Mouse (Mus musculus) midbrain, embryonic 13.5 days (tissue): ENCODE measurements around the gene Bdkrb1. TPM values are rescaled to one million over a fixed set of nuclear protein-coding genes. Genes with fewer than 3 reads are reported as not detected.

ENCODE experiments used
- ATAC-seq: fragments of 200-750 bp; cut with Nextera tagmentation; 2 replicates; pipeline ENCODE4 v1.8.0; 2017; ENCODE audit warnings: mild to moderate bottlenecking, moderate TSS enrichment, moderate library complexity
- H3K27ac ChIP-seq: fragments of 300-500 bp; sonication (generic); 2 replicates; pipeline ENCODE4 v1.5.1; 2015; ENCODE audit warnings: inconsistent platforms, mild to moderate bottlenecking, moderate library complexity
- H3K27me3 ChIP-seq: fragments of 300-500 bp; sonication (generic); 2 replicates; pipeline ENCODE4 v1.6.1; 2015; ENCODE audit warnings: mild to moderate bottlenecking, inconsistent platforms
- H3K36me3 ChIP-seq: fragments of 300-500 bp; sonication (generic); 2 replicates; pipeline ENCODE4 v1.6.1; 2015; ENCODE audit warnings: mild to moderate bottlenecking, inconsistent platforms
- H3K4me1 ChIP-seq: fragments of 300-500 bp; sonication (generic); replicated peaks from 2 replicates; pipeline ENCODE4 v1.6.1; 2015; ENCODE audit warnings: inconsistent platforms
- H3K4me2 ChIP-seq: fragments of 300-500 bp; sonication (generic); replicated peaks from 2 replicates; pipeline ENCODE4 v1.6.1; 2015; ENCODE audit warnings: moderate library complexity, mild to moderate bottlenecking, inconsistent platforms
- H3K4me3 ChIP-seq: fragments of 300-500 bp; sonication (generic); replicated peaks from 2 replicates; pipeline ENCODE4 v1.5.1; 2015; ENCODE audit warnings: mild to moderate bottlenecking, inconsistent platforms
- H3K9ac ChIP-seq: fragments of 300-500 bp; sonication (generic); replicated peaks from 2 replicates; pipeline ENCODE4 v1.6.1; 2015; ENCODE audit warnings: mild to moderate bottlenecking, inconsistent platforms
- H3K9me3 ChIP-seq: fragments of 300-500 bp; sonication (generic); 2 replicates; pipeline ENCODE4 v1.6.1; 2016; ENCODE audit warnings: mild to moderate bottlenecking, inconsistent platforms
- WGBS: fragments of 180-500 bp; shearing (Covaris S2); methylation state at CpG from one replicate; pipeline ENCODE4 v1.1.7; 2015; 5-methylcytosine and 5-hydroxymethylcytosine counted together
- polyA plus RNA-seq: library from polyadenylated mRNA; unstranded; fragments of >200 nt; fragmentation: Nextera tagmentation; extraction: Ambion mirVana; gene quantifications from 2 replicates; pipeline ENCODE4 v1.2.1, GENCODE M21; 2015

The Bdkrb1 gene
- polyA plus RNA-seq, 1 experiment from 2014 or later = 0.12 TPM

DNA sequence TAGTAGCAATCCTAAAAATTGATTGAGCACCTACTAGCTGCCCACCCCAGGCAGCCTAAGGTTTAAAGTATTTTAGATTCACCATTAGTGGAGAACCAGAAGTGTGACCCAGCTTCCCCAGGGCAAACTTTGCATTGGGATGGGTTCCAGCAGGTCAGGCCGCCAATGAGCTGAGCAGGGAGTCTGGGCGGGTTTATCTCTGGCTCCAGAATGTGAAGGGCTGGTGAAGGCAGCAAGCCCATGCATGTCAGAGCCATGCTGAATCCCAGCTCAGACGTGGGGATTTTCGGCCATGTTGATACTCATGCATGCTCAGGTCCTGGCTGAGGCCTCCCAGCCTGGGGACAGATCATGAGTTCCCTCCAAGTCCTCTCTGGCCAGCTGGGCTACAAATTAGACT lies 28.5 kb upstream of the Bdkrb1 start:
- H3K4me2 ChIP-seq = no peak overlapping the region
- WGBS = 91% methylated on average over 4 of the region's 4 CpGs
- no peaks in the 10 kb centered on the region for H3K36me3 ChIP-seq
- ATAC-seq = no peak
- H3K4me3 ChIP-seq = no peak overlapping the region
- no peaks in the 10 kb centered on the region for H3K27me3 ChIP-seq
- no peak overlapping the region for H3K9ac ChIP-seq
- H3K9me3 ChIP-seq = no peaks in the 10 kb centered on the region
- H3K27ac ChIP-seq = no peak overlapping the region
- H3K4me1 ChIP-seq = no peaks in the 10 kb centered on the region

DNA sequence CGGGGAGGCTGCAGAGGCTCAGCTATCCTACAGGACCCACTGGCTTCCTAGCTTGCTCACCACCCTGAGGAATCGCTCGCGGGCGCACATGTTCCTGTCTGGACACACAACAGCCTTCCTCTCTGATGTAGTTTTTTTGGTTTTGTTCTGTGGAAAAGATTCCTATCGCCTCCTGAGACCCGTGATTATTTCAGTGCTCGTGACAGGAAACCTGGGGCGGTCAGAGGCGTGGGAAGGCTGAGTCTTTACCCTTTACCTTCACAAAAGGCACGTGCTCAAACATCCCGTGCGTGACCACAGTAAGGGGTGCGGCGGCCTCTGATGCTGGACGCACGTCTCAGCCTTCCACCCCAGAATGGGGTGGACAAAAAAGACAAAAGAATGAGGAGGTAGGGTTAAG lies 22.4 kb upstream of the Bdkrb1 start:
- 0 out of 2 replicates have a peak, but pooled peaks cover 6% of the 10 kb centered on the region for H3K4me1 ChIP-seq
- no peak for ATAC-seq
- WGBS = 82% methylated on average over 17 of the region's 17 CpGs
- no peak overlapping the region for H3K4me3 ChIP-seq
- no peaks in the 10 kb centered on the region for H3K9me3 ChIP-seq
- no peak overlapping the region for H3K4me2 ChIP-seq
- H3K27me3 ChIP-seq = no peaks in the 10 kb centered on the region
- no peak overlapping the region for H3K9ac ChIP-seq
- H3K36me3 ChIP-seq = no peaks in the 10 kb centered on the region
- H3K27ac ChIP-seq = no peak overlapping the region

DNA sequence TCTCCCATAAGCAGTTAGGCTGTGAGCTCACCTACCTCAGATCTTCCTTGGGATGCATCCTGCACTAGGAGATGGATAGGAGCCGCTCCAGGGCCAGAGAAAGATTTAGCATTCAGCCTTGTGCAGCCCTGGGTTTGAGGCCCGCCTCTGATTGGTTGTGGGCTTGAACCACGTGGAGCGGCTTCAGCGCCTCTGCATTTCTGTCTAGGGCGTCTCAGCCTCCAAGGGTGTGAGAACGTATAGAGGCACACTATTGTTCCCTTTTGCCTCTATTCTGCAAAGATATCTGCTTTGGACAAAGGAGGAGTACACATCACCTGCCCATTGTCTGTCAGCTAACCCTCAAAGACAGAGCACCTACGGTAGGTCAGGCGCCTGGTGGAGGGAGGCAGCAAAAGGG lies 20.4 kb upstream of the Bdkrb1 start:
- no peaks in the 10 kb centered on the region for H3K27me3 ChIP-seq
- H3K27ac ChIP-seq = no peak overlapping the region
- 50% methylated on average over 9 of the region's 9 CpGs for WGBS
- no peak overlapping the region for H3K4me2 ChIP-seq
- no peaks in the 10 kb centered on the region for H3K9me3 ChIP-seq
- H3K36me3 ChIP-seq = no peaks in the 10 kb centered on the region
- 0 out of 2 replicates have a peak, but pooled peaks cover 6% of the 10 kb centered on the region for H3K4me1 ChIP-seq
- H3K4me3 ChIP-seq = no peak overlapping the region
- no peak for ATAC-seq
- H3K9ac ChIP-seq = no peak overlapping the region

DNA sequence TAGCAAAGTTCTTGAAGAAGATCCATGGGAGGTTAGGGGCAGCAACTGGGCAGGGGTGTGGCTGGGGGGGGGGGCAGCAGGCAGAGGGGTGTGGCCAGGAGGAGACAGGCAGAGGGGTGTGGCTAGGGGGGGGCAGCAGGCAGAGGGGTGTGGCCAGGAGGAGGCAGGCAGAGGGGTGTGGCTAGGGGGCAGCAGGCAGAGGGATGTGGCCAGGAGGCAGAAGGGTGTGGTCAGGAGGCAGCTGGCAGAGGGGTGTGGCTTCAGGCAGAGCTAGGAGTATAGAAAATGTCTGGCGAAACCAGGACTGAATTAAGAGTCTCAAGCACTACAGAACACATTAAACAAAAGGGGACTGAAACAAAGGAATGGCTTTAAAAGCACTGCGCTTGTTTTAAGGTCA lies 19.4 kb upstream of the Bdkrb1 start:
- H3K27ac ChIP-seq = no peak overlapping the region
- no peaks in the 10 kb centered on the region for H3K9me3 ChIP-seq
- no peaks in the 10 kb centered on the region for H3K27me3 ChIP-seq
- WGBS = 12% methylated on average over 2 of the region's 2 CpGs
- no peak overlapping the region for H3K4me2 ChIP-seq
- H3K4me1 ChIP-seq = 0 out of 2 replicates have a peak, but pooled peaks cover 6% of the 10 kb centered on the region
- no peaks in the 10 kb centered on the region for H3K36me3 ChIP-seq
- ATAC-seq = no peak
- no peak overlapping the region for H3K9ac ChIP-seq
- H3K4me3 ChIP-seq = no peak overlapping the region

DNA sequence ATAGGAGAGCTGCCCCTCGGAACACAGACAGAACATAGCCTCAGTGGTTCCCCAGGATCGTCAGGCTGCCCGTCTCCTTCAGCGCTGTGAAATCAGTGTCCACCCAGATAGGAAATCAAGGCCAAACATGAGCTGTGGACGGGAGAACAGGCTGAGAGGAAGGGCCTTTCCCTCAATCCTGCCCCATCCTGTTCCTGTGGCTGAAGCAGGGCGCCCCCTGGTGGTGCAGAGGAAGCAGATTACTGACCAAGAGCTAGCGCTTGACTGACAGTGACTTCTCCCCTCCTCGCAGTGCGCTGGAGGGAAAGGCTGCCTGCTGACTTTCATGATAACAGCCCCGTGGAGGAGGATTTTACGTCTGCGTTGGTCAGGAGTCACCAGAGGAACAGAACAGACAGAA lies 18.0 kb upstream of the Bdkrb1 start:
- Histone ChIP-seq H3K4me2 (no peak overlapping the region), H3K36me3 (no peaks in the 10 kb centered on the region), H3K27me3 (no peaks in the 10 kb centered on the region), H3K9me3 (no peaks in the 10 kb centered on the region), H3K4me1 (0 out of 2 replicates have a peak, but pooled peaks cover 6% of the 10 kb centered on the region), H3K9ac (no peak overlapping the region), H3K27ac (no peak overlapping the region), H3K4me3 (no peak overlapping the region)
- peak; percentile 77 for ATAC-seq
- WGBS = 18% methylated on average over 12 of the region's 12 CpGs

DNA sequence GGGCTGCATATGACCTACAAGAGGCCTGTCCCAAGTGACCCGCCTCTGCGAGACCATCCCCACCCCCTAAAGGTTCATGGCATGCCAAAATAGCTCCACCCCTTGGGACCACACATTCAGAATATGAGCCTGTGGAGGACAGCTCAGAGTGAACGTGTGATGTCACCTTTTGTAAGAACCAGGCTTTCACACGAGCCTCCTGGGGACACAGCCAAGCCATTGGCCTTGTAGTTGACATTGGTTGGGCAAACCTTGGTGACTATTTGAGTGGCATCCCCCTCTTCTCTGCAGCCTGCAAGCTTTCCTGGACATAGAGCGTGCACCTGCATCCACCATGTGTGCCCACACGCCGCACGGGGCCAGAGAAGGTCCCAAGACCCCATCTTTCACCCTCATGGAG lies 15.4 kb upstream of the Bdkrb1 start:
- WGBS = 85% methylated on average over 8 of the region's 8 CpGs
- no peak overlapping the region for H3K4me2 ChIP-seq
- no peaks in the 10 kb centered on the region for H3K9me3 ChIP-seq
- H3K27me3 ChIP-seq = no peaks in the 10 kb centered on the region
- no peak overlapping the region for H3K4me3 ChIP-seq
- H3K27ac ChIP-seq = no peak overlapping the region
- no peaks in the 10 kb centered on the region for H3K36me3 ChIP-seq
- ATAC-seq = no peak
- 0 out of 2 replicates have a peak, but pooled peaks cover 6% of the 10 kb centered on the region for H3K4me1 ChIP-seq
- H3K9ac ChIP-seq = no peak overlapping the region

DNA sequence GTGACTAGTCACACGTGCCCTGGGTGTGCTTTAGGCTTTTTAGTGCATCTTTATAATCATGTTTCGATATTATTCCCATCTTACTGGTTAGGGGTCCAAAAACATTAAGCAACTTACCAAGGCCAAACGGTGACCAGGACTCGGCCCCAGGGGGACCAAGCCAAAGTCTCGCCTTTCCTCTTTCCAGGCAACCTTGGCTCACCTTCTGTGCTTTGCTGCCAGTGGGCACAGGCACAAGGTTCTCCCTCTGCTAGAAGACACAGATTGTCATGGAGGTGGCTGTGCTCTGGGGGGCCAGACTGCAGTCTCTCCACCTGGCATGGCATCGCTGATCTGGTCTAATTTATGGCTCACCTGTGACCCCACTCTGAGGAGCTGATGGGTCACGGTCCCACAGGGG lies 12.1 kb upstream of the Bdkrb1 start:
- no peaks in the 10 kb centered on the region for H3K4me1 ChIP-seq
- no peaks in the 10 kb centered on the region for H3K9me3 ChIP-seq
- no peak overlapping the region for H3K9ac ChIP-seq
- ATAC-seq = no peak
- WGBS = 86% methylated on average over 7 of the region's 7 CpGs
- H3K27ac ChIP-seq = no peak overlapping the region
- no peak overlapping the region for H3K4me3 ChIP-seq
- no peaks in the 10 kb centered on the region for H3K36me3 ChIP-seq
- H3K4me2 ChIP-seq = no peak overlapping the region
- H3K27me3 ChIP-seq = no peaks in the 10 kb centered on the region

DNA sequence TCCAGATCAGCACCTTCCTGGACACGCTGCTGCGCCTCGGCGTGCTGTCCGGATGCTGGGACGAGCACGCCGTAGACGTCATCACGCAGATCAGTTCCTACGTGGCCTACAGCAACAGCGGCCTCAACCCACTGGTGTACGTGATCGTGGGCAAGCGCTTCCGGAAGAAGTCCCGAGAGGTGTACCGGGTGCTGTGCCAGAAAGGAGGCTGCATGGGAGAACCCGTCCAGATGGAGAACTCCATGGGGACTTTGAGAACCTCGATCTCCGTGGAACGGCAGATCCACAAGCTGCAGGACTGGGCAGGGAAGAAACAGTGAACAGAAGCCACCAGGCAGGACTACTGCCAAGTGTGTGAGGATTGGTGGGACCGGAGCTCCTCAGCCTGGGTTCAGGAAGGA lies 10.5 kb upstream of the Bdkrb1 start:
- Histone ChIP-seq H3K4me3 (no peak overlapping the region), H3K4me1 (no peaks in the 10 kb centered on the region), H3K27me3 (no peaks in the 10 kb centered on the region), H3K4me2 (no peak overlapping the region), H3K9ac (no peak overlapping the region), H3K36me3 (no peaks in the 10 kb centered on the region), H3K27ac (no peak overlapping the region), H3K9me3 (no peaks in the 10 kb centered on the region)
- ATAC-seq = no peak
- 97% methylated on average over 23 of the region's 23 CpGs for WGBS

DNA sequence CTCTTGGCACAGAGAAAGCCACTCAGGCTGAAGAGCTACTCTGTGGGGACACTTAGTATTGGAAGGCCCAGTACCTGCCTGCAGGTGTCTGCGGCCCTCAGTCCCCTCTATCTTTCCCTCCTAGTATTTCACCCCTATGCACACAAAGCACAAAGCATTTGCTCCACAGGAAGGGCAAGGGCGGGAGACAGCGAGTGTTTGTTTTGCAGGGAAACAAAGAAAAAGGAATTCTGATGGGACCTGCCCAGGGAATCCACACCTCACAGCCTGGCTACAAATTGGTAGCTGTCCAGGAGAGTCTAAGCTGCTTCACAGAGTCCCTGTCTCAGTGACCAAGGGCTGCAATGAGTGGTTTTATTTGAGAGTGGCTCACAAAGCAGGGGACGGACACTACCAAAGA lies 9.4 kb upstream of the Bdkrb1 start:
- Histone ChIP-seq H3K9me3 (no peaks in the 10 kb centered on the region), H3K4me3 (no peak overlapping the region), H3K9ac (no peak overlapping the region), H3K27ac (no peak overlapping the region), H3K4me1 (no peaks in the 10 kb centered on the region), H3K27me3 (no peaks in the 10 kb centered on the region), H3K36me3 (no peaks in the 10 kb centered on the region), H3K4me2 (no peak overlapping the region)
- no peak for ATAC-seq
- 52% methylated on average over 4 of the region's 4 CpGs for WGBS

DNA sequence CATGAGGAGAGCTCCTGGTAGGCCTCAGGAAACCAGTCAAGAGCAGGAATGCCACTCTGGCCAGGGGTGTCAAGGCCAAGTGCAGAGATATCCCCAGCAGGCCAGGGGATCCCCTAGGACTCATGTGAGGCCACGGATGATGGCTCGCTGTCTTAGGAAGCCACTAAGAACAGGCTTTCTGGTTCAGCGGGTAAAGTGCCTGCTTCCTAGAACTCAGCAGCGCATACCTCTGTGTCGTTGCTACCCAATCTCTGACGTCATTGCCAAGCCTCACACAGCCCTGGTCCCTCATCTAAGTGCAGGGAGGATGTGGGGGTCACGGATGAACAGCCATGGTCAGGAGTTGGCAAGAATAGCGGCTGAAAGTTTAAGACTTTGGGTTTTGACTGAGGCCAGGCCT lies 5.8 kb upstream of the Bdkrb1 start:
- peaks cover 16% of the 10 kb centered on the region; the same call in 1 of the 2 replicates for H3K4me1 ChIP-seq
- H3K9ac ChIP-seq = no peak overlapping the region
- WGBS = 83% methylated on average over 8 of the region's 8 CpGs
- no peak overlapping the region for H3K27ac ChIP-seq
- H3K36me3 ChIP-seq = no peaks in the 10 kb centered on the region
- H3K27me3 ChIP-seq = no peaks in the 10 kb centered on the region
- no peaks in the 10 kb centered on the region for H3K9me3 ChIP-seq
- H3K4me3 ChIP-seq = no peak overlapping the region
- ATAC-seq = no peak
- no peak overlapping the region for H3K4me2 ChIP-seq

DNA sequence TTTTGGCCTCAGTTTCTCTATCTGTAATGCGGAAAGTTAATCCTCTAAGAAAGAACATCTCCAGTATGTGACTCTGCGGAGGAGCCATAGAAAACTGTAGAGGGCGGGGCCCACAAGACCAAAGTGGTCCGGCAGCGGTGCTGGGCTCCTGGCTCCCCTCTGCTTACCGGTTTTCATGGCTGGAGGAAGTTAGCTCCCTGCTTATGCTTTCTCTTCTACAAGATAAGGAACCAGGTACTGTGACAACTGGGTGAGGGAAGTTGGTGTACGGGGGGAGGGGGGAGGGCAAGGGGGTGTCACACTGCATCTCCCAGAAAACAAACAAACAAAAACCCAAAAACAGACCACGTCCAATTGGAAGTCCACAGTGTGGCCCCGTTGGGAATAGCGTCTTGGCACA lies 4.4 kb upstream of the Bdkrb1 start:
- peaks cover 16% of the 10 kb centered on the region; the same call in 1 of the 2 replicates for H3K4me1 ChIP-seq
- H3K9me3 ChIP-seq = no peaks in the 10 kb centered on the region
- no peaks in the 10 kb centered on the region for H3K36me3 ChIP-seq
- WGBS = 80% methylated on average over 10 of the region's 10 CpGs
- no peak overlapping the region for H3K27ac ChIP-seq
- no peak overlapping the region for H3K4me3 ChIP-seq
- no peak for ATAC-seq
- no peak overlapping the region for H3K4me2 ChIP-seq
- no peaks in the 10 kb centered on the region for H3K27me3 ChIP-seq
- no peak overlapping the region for H3K9ac ChIP-seq

DNA sequence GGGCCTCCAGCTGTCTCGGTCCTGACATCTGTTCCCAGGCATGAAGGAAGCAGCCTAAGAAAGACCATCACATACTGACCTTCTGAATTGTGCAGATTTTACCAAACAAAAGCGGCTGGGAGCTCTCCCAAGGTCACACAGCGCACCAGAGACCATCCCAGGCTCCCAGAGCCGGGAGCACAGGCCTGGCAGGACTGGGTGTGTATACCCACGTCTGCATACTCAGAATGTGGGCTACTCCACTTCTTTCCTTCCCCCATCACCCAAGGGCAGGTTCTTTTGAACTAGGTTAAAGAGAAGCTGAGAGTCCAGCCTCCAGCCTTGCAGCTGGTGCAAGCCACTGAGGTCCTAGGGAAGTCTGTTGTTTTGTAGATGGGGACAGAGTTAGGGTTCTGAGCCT lies 3.8 kb upstream of the Bdkrb1 start:
- Histone ChIP-seq H3K4me3 (no peak overlapping the region), H3K4me1 (peaks cover 16% of the 10 kb centered on the region; the same call in 1 of the 2 replicates), H3K36me3 (no peaks in the 10 kb centered on the region), H3K4me2 (no peak overlapping the region), H3K9me3 (no peaks in the 10 kb centered on the region), H3K27ac (no peak overlapping the region), H3K9ac (no peak overlapping the region), H3K27me3 (no peaks in the 10 kb centered on the region)
- no peak for ATAC-seq
- WGBS = 59% methylated on average over 5 of the region's 5 CpGs

DNA sequence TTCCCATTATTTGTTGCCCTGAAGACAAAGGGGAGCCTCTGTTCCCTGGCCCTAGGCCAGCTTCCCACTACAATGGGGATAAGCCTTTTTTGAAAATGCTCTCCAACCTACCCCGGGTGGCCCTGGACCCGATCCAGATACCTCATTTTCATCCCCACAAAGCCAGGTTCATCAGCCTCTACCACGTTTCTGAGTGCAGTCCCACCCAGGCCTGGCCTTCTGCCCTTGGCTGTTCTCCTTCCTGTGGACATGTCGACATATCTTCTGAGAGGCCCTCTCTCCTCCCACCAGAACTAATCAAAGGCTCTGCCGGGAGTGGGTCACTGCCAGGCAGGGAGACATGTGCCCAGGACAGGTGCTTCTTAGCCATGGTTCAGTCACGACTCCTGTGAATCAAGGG lies 1.3 kb upstream of the Bdkrb1 start:
- Histone ChIP-seq H3K4me3 (no peak overlapping the region), H3K9ac (no peak overlapping the region), H3K27ac (no peak overlapping the region), H3K27me3 (peaks cover 7% of the 10 kb centered on the region; the same call in 1 of the 2 replicates), H3K4me1 (peaks cover 25% of the 10 kb centered on the region), H3K9me3 (no peaks in the 10 kb centered on the region), H3K4me2 (no peak overlapping the region), H3K36me3 (no peaks in the 10 kb centered on the region)
- WGBS = 54% methylated on average over 6 of the region's 6 CpGs
- no peak for ATAC-seq
